Mouse (Mus musculus) naive thymus-derived CD4-positive, alpha-beta T cell, adult 2 months (primary cell): ENCODE measurements around the gene Cacnb1.

Experiments
- DNase-seq: peaks from one replicate; pipeline ENCODE4 v3.0.0-alpha.2; 2011; ENCODE audit warnings: low read depth

The Cacnb1 gene

DNA sequence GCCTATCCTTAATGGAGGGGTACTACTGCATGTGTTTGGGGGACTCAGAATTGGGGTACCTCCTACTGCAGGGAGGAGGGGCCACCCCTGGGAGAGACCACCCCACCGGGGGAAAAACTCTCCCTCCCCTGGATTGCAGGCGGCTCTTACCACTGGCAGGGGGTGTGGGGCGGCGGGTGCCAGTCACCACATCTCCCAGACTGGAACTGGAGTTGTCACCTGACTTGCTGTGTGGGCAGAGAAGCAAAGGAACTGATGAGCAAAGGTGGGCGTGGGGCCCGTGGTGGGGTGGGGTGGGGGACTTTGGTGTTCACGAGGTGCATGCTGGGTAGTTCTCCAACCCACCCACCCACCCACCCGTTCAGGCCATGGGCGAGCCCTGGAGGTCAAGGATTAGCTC, 11.1 kb downstream of the Cacnb1 start:
- no peak for DNase-seq

DNA sequence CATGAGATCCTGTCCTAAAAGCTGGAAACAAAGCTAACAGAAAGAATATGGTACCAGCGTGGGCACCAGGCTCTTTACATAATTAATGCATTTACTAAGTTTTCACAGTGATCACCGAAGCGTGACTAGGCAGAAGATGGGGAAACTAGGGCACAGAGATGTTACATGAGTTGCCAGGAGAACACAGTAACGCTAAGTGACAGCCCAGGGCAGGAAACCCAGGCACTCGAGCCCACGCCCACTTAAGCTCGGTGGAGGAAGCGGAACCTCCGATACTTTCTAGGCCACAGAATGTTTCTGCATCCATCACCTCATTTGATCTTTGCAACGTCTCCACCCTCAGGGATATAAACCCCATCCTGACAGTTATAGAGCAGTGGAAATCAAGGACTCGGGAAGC, 14.7 kb downstream of the Cacnb1 start:
- no peak for DNase-seq

DNA sequence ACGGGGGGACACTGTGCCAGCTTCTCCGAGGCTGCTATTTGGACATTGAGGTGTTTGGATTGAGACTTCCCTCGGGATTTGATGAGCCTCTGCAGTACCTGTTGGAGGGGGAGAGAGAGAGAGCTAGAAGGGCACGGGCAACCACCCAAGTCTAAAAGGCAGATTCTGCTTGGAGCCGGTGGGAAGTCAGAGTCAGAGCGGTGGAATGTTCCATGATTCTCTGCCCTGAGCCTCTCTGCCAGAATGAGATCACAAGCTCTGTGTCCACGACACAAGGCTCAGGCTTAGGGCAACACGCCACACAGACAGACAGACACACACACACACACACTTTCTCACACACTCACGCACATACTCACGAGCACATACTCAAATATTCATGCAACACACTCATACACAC, 17.1 kb downstream of the Cacnb1 start:
- DNase-seq = no peak

DNA sequence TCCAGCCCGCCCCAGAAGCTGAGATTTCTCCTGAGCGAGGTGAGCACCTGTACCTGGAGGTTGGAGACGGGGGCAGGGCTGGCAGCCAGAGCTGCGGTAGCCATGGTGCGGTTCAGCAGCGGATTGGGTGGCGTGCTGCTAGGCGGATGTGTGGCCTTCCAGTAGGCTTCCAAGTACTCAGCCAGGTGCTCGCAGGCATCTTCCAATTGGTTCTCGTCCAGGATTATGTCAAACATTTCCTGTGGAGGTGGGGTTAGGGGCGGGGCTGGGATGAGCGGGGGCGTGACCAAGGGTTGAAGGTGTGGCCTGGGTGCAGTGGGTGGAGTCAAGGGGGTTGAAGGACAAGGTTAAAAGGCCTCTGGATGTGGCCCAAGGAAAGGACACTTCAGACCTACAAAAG, 17.8 kb downstream of the Cacnb1 start:
- DNase-seq = no peak

DNA sequence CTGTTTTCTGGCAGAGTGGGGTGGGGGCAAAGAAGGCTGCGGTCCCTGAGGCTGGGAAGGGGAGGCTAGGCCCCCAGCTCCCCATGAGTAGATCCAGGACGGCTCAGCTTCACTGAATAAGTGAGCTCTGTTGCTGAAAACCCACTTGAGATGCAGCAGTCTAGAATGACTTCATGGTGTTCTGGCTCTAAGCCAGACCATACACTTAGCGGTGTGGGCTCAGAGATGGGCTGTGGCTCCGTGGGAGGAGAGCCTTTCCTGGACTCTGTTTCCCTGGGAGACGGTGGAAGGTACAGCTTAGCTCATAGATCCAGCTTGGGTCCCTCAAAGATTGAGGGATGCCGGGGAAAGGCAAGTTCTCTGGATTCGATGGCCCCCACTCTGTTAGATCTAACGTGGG, 18.7 kb downstream of the Cacnb1 start:
- DNase-seq = no peak

DNA sequence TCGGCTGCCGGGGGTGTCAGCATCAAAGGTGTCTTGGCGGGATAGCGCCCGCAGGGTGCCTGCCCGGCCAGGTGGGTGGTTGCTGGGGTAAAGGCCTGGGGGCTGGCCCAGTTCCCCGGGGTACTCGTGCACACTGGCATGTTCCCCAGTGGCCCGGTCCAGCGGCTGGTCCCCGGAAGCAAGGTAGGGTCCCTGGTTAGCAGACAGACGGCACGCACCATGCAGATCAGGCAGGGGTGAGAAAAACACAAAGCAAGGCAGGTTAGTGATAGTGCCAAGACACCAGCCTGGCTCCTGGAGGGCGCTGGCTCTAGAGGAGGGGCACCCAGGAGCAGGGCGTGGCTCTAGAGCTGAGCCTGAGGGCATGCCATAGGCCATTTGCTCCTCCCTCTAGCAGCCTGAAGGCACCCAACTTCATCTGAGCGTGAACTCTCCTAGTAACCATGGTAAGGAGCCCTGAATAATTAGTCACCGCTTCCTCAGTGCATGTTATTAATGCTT, 19.6 kb downstream of the Cacnb1 start:
- DNase-seq = no peak

DNA sequence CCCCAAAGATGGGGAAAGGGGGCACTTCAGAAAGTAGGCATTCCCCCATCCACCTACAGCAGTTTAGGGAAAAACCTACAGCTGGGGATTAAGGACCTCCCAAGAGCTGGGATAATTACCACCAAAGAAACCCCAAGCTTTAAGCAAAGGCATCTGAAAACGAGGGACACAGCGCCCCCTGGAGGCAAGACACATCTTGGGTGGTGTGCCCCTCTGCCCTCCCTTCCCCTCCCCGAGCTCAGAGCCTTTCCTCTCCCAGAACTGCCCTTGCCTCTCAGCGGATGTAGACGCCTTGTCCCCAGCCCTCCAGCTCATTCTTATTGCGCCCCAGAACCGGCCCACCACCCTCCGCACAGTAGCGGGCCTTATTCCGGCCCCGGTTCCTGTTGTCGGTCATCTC, 20.2 kb downstream of the Cacnb1 start:
- peak; percentile 94 for DNase-seq

DNA sequence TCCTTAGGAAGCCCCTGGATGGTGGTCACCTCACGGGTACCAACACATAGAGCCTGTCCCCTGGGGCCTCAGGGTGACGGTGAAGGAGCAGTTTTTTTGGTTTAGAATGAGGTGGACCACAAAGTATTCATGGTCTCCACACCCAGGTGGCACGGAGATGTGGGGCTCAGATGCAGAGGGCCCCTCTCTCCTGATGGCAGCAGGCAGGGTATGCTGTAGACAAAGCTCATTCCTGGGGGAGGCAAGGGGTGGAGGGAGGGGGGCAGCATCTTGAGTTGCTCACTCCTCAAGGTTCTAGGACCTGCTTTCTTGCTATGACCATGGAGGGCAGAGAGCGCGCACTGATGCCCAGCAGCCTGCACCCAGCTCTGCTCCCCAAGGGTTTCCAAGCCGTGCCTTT, 20.8 kb downstream of the Cacnb1 start:
- peak; percentile 54 for DNase-seq

DNA sequence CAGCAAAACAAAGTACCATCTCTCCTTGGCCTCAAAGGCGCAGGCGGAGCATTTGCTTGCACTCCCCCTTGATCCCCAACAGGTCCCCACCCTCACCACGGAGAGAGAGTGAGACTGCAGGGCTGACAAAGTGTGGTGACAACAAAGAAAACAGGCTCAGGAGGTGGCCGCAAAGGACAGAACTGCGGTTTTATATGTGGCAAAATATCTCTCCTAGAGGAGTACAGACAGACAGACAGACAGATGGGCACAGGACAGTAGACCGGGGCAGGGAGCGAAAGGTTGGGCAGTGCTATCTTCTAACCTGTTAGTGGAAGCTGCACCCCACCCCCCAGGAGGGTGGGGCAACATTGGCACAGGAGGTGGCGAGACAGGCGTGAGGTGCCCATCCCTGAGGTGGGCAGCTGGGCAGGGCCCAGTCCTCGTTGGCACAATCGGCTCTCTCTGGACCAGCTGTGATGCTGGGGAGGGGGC, 21.4 kb downstream of the Cacnb1 start:
- peak; percentile 80 for DNase-seq

DNA sequence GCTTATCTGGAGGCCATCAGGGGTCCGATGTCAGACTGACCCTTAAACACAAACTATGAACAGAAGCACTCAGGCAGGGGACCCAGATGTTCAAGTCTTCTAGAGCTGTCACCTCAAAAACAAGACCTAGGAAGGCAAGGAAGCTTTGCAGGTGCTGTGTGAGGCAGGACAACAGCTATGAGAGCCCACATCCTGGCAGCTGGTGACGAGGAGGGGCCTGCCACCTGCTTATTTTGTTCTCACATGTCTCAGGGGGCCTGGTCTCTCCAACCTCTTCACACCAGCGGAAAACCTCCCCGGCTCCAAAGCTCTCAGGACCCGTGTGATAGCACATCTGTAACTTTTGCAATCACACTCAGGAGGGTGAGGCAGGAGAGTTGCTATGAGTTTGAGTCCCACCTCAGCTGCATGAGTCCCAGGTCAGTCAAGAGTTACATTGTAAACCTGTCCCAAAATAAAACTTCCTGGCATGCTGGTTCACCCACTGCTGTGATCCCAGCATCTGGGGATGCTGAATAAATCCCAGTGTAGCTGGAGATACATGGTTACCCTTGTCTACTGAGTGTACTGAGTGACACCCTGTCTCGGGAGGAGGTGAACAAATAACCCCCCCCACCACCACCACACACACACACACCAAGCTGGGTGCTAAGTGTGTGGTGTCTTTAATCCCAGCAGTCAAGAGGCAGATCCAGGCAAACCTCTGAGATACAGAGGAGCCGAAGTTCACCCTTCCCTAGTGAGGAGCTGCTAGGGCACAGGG, 22.3 kb downstream of the Cacnb1 start:
- peak; percentile 92 for DNase-seq

DNA sequence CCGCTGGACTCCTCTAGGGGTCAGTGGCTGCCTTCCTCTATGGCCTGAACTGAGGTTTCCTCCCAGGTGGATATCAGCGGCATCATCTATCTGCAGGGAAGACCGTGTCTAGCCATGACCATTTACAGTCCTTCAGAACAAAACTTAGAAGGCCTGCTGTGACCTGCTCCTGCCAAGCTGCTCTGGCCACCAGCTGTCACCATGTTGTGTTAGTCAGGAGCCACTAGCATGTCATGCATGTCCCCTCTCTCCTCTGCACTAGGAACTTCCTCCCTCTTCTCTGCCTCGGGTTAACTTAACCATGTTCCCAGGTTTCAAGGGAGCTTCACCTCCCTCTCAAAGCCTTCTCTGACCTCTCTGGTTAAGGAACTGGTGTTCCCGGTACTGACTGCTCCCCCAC, 23.1 kb downstream of the Cacnb1 start:
- peak; percentile 69 for DNase-seq

DNA sequence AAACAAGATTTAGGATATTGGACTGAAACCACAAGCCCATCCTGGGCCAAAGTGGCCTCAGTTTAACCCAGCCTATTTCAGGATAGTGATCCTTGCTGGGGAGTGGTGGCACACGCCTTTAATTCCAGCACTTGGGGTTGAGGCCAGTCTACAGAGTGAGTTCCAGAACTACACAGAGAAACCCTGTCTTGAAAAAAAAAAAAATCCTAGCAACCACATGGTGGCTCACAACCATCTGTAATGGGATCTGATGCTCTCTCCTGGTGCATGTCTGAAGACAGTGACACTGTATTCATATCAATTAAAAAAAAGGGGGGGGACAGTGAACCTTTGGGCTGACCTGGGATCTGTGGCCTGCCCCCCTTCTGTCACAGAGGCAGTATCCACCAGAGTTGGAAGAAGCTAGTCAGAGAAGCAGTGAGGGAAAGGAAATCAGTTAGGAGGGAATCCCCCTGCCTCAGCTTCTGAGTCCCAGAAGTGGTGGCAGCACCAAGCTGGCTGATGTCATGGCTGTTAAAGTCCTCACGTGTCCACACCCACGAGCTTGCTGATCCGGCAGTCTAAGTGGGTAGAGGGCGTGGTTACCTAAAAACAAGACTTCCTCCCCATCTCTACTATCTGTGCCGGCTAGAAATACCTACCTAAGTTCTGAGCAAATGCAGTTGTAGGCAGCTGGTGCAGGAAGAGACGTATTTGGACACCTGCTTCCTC, 23.8 kb downstream of the Cacnb1 start:
- DNase-seq = peak; percentile 96

DNA sequence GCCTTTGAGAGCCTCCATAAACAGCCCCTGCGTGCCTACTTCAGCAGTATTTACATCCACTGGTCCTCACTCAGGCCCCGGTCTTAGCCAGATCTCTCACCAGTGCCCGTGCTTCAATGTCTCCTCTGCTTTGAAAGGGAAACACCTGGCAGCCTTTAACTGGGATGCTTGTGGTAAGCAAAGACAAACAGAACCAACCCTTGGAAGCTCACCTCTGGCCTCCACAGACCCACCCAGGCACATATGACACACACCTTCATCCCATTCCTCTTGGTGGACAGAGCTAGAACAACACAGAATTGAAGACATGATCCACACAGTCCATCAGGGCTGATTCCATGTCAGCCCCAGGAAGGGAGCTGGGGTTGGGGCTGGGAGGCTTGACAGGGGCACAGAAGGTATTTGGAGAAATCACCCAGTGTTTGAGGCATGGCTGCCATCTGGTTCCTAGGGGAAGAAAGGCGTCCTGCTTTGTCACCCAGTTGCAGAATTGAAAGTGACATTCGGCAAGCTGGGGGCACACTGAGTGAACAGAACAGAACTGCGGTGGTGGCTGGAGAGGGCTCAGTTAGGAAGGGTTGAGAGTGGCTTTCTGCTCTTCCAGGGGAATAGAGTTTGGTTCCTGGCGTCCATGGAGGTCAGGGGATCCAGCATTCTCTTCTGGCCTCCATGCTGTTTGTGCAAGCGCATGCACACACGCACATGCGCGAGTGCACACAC, 24.6 kb downstream of the Cacnb1 start:
- DNase-seq = no peak

DNA sequence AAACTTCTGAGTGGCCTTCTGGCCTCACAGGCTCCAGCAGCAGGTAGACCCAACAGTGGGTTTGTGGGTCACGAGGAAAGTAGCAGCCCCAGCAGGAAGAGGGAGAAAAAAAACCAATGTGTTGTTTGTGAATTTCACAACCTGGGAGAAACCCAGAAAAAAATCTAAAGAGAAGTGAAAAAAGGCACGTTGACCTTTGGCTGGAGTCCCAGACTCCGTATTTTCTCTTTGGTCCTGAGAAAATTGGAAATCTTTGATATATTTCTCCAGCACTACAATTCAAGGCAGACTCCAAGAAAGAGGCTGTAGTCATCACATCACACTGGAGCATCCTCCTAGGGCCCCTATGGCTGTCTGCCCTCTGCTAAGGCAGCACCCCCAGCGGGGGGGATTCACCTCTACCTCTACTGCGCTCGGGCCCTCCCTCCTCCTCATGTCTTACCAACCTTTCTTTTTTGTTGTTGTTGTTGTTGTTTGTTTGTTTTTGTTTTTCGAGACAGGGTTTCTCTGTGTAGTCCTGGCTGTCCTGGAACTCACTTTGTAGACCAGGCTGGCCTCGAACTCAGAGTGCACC, 25.4 kb downstream of the Cacnb1 start:
- DNase-seq = no peak

DNA sequence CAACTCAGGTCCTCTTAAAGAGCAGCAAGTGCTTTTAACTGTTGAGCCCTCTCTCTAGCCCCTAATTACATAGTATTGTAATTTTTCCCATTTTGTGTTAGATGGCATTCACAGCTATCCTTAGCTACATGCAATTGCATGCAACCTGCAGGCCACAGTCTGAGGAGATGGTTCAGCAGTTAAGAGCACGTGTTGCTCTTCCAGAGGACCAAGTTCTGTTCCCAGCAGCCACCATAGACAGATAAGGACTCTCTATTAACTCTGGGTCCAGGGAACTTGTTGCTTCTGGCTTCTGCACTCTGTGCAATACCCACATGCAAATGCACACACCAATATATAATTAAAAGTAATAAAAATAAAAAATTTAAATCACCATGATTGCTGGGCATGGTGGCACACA, 26.1 kb downstream of the Cacnb1 start:
- no peak for DNase-seq

DNA sequence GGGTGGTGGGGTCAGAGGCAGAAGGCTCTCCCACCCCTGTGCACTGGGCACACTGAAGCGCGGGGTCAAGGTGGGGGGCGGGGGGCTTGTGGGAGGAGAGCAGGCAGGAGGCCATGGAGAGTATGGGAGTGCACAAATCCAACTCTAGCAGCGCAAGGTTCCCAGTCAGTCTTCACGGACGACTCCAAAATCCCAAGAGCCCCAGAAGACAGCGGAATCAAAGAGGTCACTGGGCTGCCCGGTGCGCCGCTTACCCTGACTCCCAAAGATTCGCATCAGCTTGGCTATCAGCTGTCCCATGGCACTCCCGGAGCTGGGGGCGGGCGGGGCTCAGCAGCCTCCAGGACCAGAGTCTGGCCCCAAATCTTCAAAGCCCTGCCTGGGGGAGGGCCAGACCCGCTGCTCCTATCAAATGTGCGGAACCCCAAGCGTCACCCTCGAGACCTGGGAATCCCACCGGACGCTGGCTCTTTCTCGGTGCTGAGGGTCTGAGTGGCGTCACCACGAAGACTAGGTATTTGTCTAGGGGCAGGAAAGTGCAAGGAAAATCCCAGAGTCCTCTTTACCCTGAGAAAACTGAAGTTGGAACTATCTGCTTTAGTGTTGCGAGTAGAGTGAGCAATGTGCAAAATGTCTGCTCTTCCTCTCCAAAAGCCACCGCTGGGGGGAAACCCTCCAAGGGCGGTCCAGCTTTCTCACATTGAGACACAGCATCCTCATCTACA, 27.1 kb downstream of the Cacnb1 start, which contains the start of gene Arl5c:
Arl5c (minus strand) TSS at position 618 of the 725 bp plus-strand sequence.
- DNase-seq = peak; percentile 87

DNA sequence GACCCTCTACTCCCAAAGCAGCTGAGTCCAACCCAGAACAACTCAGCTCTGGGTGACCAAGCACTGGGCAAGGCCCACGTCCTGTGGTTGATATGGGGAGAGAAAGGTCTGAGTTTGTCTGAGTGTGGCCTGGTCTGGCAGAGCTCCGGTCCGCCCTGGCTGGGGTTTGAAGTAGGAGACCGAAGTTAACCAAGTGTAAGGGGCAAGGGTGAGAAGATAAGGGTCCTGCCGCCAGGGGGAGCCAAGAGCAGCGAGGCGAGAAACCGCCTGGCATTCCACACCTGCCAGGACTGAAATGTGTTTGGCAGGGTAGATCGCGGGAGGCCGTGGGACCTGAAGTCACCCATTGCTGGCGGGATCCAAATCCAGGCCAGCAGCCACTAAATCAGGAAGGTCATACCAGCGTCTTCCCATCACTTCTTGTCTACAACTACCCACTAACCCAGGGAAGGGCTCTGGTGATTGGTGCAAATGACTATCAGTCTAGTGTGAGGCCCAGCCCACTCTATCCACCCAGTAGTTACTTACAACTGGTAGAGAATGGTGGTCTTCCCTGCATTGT, 28.2 kb downstream of the Cacnb1 start:
- DNase-seq = peak; percentile 94

DNA sequence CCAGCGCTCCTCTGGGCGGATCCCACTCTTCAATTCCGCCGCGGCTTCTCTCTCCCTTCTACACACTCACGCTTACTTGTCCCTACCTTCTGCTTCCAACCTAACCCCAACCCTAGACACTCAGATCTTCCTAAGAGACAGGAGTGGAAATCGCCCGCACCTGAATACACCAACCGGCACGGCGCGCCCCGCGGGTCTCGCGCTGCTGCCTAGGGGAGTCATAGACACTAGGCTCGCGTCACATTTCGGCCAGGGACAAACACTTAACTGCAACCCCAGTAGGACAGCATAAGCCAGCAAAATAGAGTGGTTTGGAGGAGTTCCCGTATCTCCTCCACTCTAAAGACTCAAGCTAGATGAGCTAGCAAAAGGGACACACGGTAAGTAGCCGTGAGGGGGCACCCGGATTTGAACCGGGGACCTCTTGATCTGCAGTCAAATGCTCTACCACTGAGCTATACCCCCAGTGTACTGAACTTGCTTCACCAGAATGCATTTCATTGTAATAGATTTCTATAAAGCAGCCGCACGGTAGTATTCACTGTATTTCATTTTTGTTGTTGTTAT, 34.2 kb downstream of the Cacnb1 start:
- peak; percentile 95 for DNase-seq

DNA sequence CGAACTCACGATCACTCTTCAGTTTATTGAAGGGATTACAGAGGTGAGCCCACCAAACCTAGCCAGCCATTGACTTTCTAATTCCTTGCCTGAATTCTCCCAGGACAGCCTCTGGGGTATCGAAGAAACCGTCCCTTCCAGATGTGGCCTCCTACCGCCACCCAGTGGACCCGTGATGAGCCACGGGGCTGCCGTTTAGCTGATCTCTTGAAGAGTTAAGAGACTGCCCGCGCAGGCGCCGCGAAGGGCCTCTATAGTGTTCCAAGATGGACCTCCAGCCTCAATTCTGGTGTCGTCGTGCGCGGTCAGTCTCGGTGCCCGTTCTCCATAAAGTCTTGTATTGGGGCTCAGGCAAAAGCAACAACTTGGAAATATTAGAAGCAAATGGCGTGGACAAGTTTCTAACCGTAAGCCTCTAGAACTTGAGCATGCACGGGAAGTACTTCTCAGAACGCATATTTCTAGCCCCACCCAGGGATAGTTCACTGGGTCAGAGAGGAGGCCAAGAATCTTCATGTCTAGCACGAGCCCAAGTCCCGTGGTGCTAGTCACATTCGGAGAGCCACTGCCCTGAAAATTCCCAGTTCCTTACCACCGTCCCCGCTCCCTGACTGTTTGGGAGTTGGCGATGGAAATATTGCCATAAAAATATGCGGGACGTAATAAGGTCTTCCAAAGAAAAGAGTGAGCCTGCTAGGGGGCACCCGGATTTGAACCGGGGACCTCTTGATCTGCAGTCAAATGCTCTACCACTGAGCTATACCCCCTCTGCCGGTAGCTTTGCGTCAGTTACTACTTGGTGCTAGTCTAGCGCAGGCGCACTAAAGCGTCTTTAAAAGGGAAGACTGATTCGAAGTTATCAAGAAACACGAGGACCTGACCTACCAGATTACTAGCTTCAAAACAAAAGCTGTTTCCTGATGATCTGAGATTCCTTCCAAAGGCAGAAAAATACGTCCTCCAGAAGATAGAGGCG, 35.0 kb downstream of the Cacnb1 start:
- peak; percentile 97 for DNase-seq
